ENCODE assay signal across 8 mouse cellular contexts in the genomic region with DNA sequence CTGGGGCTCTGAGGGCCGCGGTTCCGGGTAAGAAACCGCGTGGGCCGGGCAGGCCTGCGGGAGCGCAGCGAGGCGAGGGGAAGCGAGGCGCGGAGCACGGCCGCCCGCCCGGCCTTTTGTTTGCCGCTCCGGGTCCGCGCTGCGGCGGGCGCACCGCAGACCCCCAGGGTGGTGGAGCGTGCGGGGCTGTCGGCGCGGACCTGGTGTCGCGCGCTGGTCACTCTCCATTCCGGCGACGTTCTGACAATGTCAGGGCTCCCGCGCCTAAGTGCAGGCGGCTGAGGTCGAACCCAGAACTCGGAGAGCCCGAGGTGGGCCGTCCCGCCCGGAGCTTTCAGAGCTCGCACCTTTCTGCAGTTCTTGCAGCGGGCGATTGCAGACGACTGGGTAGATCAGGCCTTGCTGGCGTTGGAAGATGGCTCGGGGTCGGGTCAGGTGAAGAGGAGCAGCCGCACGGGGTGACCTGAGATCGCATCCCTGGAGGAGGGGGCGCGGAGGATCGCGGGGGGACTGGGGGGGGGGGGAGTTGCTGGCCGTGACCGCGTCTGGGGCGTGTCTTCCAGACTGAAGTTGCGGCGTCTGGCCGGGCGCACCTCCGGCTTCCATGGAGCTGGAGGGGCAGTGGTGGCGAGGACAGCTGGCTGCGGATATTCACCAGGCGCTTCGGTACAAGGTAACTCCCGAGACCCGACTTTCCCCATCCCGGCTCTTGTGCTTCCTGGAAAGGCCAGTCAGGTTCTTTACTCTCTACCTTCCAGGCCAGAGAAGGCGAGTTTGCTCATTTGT. TPM values are rescaled to one million over a fixed set of nuclear protein-coding genes. Genes with fewer than 3 reads are reported as not detected.
A peak's percentile ranks its signal among the peaks of the same experiment; 100 is the strongest.
DNase-seq lines count a peak whose midpoint lies in the region; ATAC-seq and TF ChIP-seq lines count a peak whose summit lies in the region.

No protein-coding gene starts in this region.

- no peak for TF ChIP-seq CTCF in E14TG2a.4 (conservative IDR thresholded peaks at IDR 0.05; ENCODE audit: low read length)

- peak overlapping the region; percentile 75 for H3K4me2 ChIP-seq in embryonic facial prominence, embryonic 15.5 days (replicated peaks)
- H3K4me2 ChIP-seq in heart, embryonic 15.5 days = peak overlapping the region; percentile 76

- ATAC-seq in embryonic facial prominence, embryonic 15.5 days (ENCODE audit: insufficient number of reproducible peaks, low FRiP score, low TSS enrichment, low read depth) = peak; percentile 61
- peak; percentile 69 for ATAC-seq in heart, embryonic 15.5 days (replicated peaks; ENCODE audit: insufficient number of reproducible peaks, insufficient read depth, low FRiP score, low read depth)

- peak overlapping the region; percentile 91 for H3K9ac ChIP-seq in embryonic facial prominence, embryonic 15.5 days
- H3K9ac ChIP-seq in heart, embryonic 15.5 days = peak overlapping the region; percentile 94

- 0% methylated on average over 60 of the region's 76 CpGs for WGBS in embryonic facial prominence, embryonic 15.5 days
- WGBS in heart, embryonic 15.5 days = under 1% methylated on average over 71 of the region's 76 CpGs

- H3K27ac ChIP-seq in embryonic facial prominence, embryonic 15.5 days (replicated peaks) = peak overlapping the region; percentile 89
- H3K27ac ChIP-seq in heart, embryonic 15.5 days = peak overlapping the region; percentile 86

- peak; percentile 41 for DNase-seq in adrenal gland, postnatal 25 days
- peak; percentile 74 for DNase-seq in kidney, postnatal 10 days
- DNase-seq in lung, postnatal 4 days = peak; percentile 63 to 74
- peak; percentile 67 for DNase-seq in retina, postnatal 1 day
- DNase-seq in urinary bladder, postnatal 36 days (ENCODE audit: low spot score in 2 of 2) = peak; percentile 13 to 37

- H3K36me3 ChIP-seq in E14TG2a.4 (ENCODE audit: insufficient read depth, low read length) = peaks cover 2% of the 10 kb centered on the region; the same call in 1 of the 2 replicates
- H3K36me3 ChIP-seq in embryonic facial prominence, embryonic 15.5 days = no peaks in the 10 kb centered on the region; the same call in 1 of the 2 replicates
- no peaks in the 10 kb centered on the region for H3K36me3 ChIP-seq in heart, embryonic 15.5 days

- H3K27me3 ChIP-seq in E14TG2a.4 (ENCODE audit: insufficient read depth, low read length) = peaks cover 36% of the 10 kb centered on the region
- no peaks in the 10 kb centered on the region for H3K27me3 ChIP-seq in embryonic facial prominence, embryonic 15.5 days
- H3K27me3 ChIP-seq in heart, embryonic 15.5 days = 0 out of 2 replicates have a peak, but pooled peaks cover 3% of the 10 kb centered on the region

- peaks cover 24% of the 10 kb centered on the region for H3K4me1 ChIP-seq in E14TG2a.4 (replicated peaks; ENCODE audit: low read depth, low read length)
- peaks cover 19% of the 10 kb centered on the region for H3K4me1 ChIP-seq in embryonic facial prominence, embryonic 15.5 days
- peaks cover 12% of the 10 kb centered on the region for H3K4me1 ChIP-seq in heart, embryonic 15.5 days (replicated peaks)

- H3K4me3 ChIP-seq in E14TG2a.4 (replicated peaks; ENCODE audit: low read length) = peak overlapping the region; percentile 88
- peak overlapping the region; percentile 90 for H3K4me3 ChIP-seq in embryonic facial prominence, embryonic 15.5 days (replicated peaks)
- H3K4me3 ChIP-seq in heart, embryonic 15.5 days = peak overlapping the region; percentile 93

- no peaks in the 10 kb centered on the region for H3K9me3 ChIP-seq in E14TG2a.4 (ENCODE audit: low read length)
- no peaks in the 10 kb centered on the region for H3K9me3 ChIP-seq in embryonic facial prominence, embryonic 15.5 days (replicated peaks)
- no peaks in the 10 kb centered on the region for H3K9me3 ChIP-seq in heart, embryonic 15.5 days (replicated peaks)

RNA-seq across cellular contexts. Expression of a gene that starts 0.5 kb away (rescaled TPM):
- total RNA-seq in adrenal gland, postnatal 25 days (2021) = 8.1 and 8.8 TPM in 2 replicates
- 11.1 TPM in 2 replicates for polyA plus RNA-seq in embryonic facial prominence, embryonic 15.5 days (2015; fragmentation: Nextera tagmentation; extraction: Ambion mirVana)
- polyA plus RNA-seq in heart, embryonic 15.5 days (2015; fragmentation: Nextera tagmentation; extraction: Ambion mirVana) = 5.5 and 7.2 TPM in 2 replicates

Comparison
In these comparisons a context has a peak if more than half of its experiments do, and no peak if none do; other contexts are left out.
1. Peak in every context shown above with its lines: DNase-seq, ATAC-seq, H3K4me3 ChIP-seq and H3K27ac ChIP-seq.